Mouse (Mus musculus) CD8-positive naive resting alpha-beta T cell, adult 2 months (primary cell): ENCODE data around the gene Il17rb.
A peak's percentile ranks its signal among the peaks of the same experiment; 100 is the strongest.

Source experiments
- DNase-seq, 2 experiments: peaks; one replicate each; pipeline ENCODE4 v3.0.0; 2022; ENCODE audit warnings: low read depth in 2 of 2, low spot score in 2 of 2

Il17rb gene

GRCm38 (mm10) chr14:29971446-29971845, 37.2 kb downstream of the Il17rb start:
- no peak for DNase-seq

- peak; percentile 90 for DNase-seq
These were observed 40.4 kb downstream of the Il17rb start, which contains the start of gene Selenok for GRCm38 (mm10) chr14:29968075-29968821. Gene Selenok, plus strand, starts transcription at chr14:29968308.

- no peak for DNase-seq
These were observed 41.1 kb downstream of the Il17rb start for GRCm38 (mm10) chr14:29967611-29968010.

GRCm38 (mm10) chr14:29957393-29957792, 51.3 kb downstream of the Il17rb start:
- DNase-seq = no peak

GRCm38 (mm10) chr14:29950805-29951204, 57.9 kb downstream of the Il17rb start:
- DNase-seq = no peak

GRCm38 (mm10) chr14:29946761-29947309, 61.9 kb downstream of the Il17rb start:
- DNase-seq = no peak
